Mouse (Mus musculus) CD4-positive, CD25-positive, alpha-beta regulatory T cell, adult 2 months (primary cell): ENCODE measurements around the gene Slc22a3.

Experiments used
- DNase-seq: peaks from one replicate; pipeline ENCODE4 v3.0.0-alpha.2; 2012; ENCODE audit warnings: low read depth, low spot score

The Slc22a3 gene

DNA sequence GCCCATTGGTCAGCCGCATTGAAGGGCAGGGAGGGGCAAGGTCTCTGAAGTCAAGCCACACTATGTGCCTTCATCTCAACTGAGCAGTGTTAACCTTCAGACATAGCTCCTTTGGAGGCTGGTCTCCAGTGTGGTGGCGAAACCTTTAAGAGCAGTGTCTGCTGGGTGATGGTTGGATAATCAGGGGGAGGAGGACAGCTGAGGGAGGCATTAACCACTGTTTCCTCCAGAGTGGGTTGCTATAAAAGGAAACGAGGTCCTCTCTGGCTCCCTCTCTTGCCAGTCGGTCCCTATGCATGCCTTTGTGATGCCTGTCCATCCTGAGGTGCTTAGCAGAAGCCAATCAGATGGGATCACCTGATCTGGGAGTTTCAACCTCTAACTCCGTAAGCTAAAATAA lies 38.8 kb downstream of the Slc22a3 start:
- DNase-seq = no peak

DNA sequence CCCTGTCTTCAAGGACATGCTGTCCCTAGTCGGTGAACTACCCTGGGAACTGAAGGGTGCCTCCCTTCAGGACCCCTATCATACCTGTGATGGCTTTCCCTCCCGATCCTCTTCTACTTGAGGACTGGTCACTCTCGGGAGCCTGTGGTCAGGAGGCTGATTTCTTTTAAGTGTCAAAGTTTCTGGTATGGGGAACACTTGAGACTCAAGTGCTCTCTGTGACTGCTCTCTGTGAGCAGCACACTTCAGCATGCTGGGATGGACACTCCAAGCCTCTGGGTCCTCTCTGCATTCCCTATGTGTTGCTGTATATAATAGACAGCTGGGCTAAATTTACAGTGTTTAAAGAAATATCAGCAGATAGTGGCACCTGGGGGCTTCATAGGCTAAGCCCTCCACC lies 39.9 kb downstream of the Slc22a3 start:
- DNase-seq = no peak

DNA sequence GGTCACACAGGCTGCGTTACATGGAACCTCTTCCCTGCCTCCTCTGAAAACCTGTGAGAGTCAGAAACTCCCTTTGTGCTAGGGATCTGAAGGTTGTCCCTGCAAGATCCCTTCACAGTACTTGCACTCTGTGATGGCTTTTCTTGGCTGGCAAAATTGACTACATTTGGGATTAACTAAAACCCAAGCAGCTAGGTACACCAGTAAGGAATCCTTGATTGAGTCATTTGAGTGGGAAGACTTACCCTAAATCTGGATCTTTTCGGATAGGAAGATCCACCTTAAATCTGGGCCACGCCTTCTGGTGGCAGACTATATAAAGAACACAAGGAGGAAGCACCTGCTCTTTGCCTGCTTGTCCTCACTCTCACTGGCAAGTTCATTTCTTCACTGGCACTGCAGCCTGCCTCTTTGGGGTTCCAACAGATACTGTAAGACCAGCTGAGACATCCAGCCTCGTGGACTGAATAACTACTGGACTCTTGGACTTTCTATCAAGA lies 41.0 kb downstream of the Slc22a3 start:
- DNase-seq = no peak

DNA sequence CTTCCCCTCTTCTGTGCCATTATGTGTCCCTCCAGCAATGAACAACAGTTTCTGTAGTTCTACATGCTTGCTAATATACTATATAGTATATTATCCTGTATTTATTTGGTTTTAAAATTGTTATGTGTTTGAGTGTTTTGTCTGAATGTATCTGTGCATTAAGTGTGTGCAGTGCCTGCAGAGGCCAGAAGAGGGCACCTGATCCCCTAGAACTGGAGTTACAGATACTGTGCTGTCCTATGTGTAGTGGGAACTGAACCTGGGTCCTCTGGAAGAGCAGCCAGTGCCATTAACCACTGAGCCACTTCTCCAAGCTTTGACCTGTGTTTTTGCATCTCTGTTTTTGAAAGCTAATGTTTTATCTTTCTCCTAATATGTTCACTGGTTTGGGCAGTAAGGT lies 46.3 kb downstream of the Slc22a3 start:
- no peak for DNase-seq

DNA sequence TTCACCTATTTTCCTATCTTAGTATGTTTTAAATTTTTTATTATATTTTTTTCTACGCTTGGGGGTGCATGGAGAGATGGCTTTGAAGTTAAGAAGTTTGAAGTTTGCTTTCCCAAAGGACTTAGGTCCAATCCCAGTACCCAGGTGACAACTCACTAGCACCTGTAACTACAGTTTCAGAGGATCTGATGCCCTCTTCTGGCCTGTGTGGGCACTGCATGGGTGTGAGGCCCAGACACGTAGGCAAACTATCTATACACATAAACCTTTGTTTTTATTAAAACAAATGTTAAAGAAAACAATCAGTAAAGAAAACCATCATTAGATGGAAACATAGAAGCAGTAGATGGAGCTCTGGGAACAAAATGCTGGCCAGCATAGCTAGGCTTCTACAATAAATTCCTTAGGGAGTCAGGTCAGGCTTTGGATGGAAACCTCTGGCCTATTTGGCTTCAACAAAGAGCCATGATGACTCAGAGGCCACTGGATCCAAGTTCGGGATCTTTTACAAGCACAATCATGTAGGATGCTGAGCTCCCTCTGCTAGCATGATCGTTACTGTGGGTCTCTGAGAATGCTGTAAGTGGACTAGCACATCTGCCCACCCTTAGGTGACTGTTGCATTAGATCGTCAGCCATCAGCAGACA lies 52.2 kb downstream of the Slc22a3 start:
- peak; percentile 58 for DNase-seq

DNA sequence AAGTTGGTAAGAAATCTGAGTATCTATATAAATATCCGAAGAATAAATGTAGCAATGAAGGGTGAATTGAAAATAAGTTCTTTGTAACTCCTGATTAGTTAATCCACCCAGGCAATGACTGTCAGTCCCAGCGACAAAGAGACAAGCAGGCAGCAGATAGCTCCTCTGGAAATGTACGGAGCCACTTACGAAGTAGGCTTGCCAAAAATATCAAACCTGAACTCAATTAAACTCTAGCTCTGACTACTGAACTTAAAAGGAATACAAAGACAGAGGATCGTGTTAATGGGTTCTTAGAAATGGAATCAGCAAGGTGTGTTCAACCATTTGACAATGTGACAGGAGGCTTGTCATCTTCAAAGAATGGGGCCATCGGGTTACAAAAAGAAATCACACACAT lies 53.8 kb downstream of the Slc22a3 start:
- no peak for DNase-seq

DNA sequence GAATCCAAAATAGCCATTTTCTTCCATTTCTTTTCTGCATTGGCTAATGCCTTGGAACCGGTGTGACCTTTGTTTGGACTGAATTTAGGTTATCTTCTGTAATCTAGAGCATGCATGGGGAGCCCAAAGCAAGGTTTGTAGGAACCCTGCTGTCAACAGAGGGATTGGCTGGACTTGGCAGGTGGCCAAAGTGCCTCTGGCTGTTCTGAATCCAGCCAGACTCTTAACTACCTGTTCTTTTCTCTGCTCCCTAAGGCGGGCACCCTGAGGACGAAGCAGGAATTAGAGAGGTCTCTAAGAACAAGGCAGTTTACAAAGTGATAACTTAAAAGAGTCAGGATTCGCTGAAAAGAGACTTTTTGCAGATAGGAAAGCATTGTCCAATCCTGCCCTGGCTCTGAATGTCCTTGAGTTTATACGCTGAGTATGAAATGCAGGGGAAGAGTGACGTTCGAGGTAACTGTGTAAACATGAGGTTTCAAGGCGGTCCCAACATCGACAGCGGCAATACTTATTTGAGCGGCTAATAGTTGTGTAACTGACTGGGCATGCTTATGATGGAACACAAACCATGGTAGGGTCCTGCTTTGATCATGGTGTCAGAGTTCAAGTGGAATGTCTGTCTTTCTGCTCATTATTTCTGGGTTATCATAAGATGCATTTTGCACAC lies 54.5 kb downstream of the Slc22a3 start:
- no peak for DNase-seq

DNA sequence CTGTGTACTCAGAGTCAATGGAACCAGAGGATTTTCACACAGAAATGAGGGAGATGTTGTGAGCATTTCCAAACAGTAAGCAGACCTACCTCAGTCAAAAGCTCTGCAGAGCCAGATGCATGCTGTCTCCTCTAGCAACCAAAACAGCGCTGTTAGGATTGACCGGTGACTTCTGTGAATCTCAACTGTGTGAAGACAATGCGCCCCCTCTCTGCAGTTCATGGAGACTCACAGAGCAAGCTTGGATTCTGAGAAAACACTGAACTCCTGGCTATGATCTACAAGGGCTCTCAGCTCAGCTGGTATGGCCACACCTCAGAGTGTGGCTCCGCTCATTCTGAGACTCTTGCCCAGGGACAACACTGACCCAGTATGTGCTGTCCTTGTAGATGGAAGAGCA lies 56.3 kb downstream of the Slc22a3 start:
- DNase-seq = no peak

DNA sequence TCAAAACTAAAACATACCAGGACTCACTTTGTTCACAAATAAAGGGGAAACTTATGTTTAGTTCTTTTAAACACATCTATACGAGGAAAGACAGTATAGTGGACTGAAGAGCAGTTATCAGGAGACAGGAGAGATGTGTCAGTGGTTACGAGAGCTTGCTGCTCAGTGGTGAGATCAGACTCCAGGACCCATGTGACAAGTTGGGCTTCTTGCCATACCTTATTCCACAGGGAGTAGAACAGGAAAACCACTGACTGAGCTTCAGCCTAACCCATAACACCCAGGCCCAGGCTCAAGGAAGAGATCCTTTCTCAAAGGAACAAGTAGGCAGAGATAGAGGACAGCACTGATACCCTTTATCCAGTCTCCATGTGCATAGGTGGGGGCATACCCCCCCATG lies 62.9 kb downstream of the Slc22a3 start:
- no peak for DNase-seq

DNA sequence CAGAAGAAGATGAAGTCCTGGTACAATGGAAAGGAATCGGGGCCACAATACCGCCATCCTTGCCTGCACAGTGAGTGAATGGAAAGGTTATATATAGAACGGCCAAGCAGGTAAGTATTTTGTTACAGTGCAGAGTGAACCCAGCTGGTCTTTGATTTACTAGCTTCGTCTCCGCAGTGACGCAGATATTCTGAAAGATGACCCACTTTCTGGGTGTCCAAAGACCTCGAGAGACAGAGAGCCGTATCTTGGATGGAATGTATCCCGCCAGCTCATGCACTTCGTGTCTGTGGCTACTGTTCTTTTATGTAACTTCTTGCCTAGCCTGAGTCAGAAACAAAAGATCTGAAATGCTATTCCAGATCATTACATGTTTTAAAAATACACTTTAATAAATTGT lies 69.7 kb downstream of the Slc22a3 start:
- DNase-seq = no peak

DNA sequence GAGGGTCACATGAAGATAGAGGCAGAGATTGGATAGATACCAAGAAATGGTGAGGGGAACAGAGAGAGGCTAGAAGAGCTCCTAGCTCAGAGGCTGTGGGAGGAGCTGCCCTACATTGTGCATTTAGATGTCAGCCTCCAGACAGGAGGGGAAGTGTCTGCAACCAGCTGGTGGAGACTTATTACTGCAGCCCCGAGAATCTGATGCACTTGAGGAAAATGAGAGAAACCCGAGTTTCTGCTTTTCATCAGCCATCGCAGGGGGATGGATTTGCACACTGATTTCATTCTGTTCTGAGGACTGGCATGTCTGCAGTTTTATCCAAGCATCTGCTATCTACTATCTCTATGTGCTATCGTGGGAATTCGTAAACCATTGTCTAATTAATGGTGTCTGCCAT lies 75.8 kb downstream of the Slc22a3 start:
- DNase-seq = no peak

DNA sequence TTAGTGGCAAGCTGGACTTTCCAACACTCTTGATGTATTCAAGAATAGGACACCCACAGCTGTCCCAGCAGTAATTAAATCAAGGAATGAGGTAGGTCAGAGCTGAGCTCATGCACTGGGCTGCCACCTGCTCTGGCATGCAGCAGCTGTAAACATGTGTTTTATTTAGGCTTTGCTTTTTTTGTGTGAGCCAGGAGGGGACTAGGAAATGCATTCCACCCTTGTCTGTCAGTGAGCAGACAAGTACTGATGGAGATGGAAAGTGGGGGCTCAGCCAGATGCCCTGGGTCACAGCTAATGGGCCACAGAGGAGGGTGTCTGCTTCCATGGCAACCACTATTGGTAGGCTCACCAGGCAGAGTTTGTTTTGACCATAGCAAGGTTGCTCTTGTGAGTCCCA lies 79.1 kb downstream of the Slc22a3 start:
- no peak for DNase-seq

DNA sequence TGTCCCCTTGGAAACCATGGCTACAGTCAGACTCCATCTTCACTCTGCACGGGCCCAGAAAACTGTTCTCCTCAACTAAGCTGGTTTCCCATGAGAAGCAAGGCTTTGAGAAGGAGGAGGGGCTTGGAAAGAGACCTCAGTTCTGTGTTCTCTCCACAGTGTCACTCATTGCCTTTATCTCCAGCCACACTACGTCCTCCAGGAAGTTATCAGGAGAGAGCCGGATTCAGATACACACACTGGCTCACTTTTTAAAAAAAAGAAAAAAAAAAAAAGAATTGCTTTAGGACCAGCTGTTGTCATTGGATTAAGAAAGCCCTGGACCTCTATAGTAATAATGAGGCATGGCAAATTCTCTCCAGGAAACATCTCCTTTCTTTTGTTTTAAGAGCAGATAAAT lies 80.3 kb downstream of the Slc22a3 start:
- no peak for DNase-seq

DNA sequence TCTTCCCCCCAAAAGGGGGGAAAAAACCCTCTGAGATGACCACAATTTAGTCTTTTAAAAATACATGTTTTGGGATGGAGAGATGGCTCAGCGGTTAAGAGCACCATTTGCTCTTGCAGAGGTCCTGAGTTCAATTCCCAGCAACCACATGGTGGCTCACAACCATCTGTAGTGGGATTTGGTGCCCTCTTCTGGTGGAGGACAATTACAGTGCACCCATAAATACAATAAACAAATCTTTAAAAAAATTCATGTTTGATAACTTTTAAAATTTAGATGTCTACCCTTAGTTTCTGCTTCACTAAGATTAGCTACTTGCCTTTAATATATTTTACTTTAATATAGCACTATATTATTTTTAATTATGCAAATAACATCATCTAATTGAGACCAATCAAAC lies 85.4 kb downstream of the Slc22a3 start:
- peak; percentile 18 for DNase-seq

DNA sequence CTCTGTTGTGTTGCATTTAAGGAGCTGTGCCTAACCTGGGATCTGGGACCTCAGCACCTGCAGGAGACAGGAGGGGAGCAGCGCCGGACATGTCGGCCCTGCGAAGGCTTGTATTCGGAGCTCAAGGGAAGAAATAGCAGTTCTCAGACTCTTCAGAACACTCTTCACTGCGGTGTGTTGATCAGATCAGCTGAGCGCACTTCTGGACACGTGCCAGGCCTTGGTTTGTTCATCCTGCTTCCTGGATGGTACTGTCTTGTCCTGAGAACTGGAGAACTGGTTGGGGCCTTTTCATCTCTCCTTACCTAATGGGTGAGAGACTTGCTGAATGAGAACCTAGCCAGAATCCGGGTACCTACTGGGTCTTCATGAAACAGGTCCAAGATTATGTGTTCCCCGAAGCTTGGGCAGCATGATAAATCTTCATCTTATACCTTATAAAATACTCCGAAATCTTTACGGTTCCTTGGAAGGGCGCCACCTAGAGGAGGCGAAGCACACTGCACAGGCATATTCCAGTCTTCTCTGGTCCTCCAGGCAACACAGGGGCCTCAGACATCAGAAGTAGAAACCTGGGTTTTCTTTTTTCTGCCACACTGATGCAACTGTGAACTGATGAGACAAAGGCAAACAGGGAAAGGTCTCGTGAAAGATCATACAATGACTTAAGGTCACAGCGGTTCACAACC lies 86.5 kb downstream of the Slc22a3 start:
- peak; percentile 41 for DNase-seq

DNA sequence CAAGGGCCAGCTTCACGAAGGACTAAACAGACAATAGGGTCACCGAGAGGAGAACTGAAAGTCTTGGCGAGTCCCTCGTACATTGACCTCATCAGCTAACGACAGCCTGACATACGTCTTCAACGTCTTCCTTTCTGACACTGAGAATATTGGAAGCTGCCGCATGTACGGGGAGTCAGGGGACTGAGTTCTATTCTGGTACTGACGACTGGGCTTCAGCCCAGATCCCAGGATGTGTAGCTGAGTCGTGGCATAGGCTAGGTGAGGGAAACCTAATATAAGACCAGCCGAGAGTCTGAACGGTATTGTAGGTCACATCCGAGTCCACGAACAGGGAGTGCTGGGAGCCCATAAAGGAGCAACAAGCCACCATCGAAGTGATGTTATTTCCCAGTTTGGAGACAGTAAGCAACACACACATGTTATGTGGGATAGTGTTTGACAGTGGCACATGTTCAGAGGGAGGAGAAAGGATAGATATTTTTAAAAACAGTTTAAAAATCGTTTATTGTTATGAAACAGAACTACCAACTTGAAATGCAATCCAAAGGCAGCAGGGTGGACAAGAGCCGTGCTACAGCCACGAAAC lies 87.9 kb downstream of the Slc22a3 start:
- DNase-seq = no peak

DNA sequence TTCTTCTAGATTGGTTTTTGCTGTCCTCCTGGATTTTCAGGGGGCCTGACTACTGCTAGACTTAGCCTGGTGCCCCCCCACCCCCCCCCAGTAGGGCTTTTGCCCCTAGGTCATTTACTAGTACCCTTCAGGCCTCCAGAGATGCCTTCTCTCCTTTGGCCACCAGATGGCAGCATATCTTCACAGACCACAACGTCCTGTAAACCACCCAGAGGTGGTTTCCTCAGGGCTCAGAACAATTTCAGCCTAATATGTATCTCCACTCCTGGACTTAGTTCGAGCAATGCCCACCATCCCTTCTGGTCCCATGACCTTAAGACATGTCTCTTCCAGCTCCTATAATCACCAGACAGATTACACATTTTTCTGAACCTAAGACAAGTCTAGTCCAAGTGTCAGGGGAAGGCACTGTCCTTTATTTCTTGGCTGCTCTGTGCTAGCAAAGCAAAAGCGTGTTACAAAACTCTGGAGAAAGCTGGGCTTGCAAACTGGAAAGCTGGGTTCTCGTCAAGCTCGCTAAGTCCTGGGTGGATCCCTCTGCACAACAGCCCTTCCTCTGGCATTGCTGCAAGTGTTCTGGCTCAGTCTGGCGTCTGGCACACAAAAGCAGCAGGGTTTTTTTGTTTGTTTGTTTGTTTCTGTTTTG lies 91.1 kb downstream of the Slc22a3 start:
- peak; percentile 83 for DNase-seq

DNA sequence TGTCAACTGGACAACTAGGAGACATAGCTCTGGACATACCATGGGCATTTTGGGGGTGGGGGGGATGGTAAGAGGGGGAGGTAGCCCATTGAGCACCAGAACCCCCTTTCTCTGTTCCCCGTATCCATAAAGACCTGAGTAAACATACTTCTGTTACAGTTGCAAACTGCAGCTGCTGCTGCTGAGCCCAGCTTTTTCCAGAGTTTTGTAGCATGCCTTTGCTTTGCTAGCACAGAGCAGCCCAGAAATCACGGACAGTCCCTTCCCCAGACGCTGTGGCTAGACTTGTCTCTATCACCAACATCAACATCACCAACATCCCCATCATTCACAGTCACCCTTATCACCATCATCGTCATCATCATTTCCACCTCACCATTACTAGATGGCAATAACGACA lies 91.8 kb downstream of the Slc22a3 start:
- no peak for DNase-seq

DNA sequence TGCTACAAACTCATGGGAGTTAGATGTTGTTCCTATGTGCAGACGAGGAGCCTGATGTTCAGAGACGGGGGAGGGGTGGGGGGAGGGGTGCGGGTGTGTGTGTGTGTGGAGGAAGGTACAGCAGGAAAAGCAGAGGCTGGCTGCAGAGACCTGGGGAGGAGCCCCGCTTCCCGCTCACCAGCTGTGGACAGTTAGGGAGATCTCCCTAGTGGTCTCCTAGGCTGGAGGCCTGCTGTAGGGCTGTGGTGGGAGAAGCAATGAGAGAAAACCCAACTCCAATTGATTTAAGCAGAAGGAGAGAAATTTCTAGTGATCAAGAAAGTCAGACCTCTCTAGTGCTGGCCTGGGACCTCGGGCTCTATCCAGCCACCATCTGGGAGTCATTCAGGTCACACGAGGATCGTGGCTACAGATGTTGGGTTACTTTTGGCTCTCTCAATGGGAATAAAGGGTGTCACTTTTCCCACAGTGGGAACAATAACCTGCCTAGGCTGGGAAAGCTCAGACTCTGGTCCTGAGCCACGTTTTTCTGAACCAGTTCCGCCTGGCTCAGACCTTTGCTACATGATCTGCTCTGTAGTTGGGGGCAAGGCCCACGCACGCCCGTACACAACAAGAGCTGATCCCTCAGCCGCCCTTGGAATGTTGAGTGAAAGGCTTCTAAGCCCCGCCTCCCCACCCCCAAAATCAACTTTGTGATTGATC lies 92.3 kb downstream of the Slc22a3 start:
- DNase-seq = no peak

DNA sequence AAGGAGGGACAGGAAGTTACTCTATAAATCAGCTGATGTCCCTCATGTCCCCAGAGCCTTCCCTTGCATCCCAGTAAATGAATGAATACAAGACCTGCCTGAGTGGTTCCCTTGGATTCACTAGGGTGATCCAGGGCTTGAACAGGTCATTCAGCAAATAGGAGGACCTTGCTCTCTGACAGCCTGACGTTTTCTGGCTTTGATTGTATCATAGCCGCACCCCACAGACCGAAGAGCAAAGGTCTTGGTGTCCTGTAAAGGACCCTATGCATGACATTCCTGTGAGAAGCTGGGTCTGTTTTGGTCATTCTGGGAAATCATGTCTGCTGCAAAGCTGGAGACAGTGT lies 94.6 kb downstream of the Slc22a3 start:
- no peak for DNase-seq

DNA sequence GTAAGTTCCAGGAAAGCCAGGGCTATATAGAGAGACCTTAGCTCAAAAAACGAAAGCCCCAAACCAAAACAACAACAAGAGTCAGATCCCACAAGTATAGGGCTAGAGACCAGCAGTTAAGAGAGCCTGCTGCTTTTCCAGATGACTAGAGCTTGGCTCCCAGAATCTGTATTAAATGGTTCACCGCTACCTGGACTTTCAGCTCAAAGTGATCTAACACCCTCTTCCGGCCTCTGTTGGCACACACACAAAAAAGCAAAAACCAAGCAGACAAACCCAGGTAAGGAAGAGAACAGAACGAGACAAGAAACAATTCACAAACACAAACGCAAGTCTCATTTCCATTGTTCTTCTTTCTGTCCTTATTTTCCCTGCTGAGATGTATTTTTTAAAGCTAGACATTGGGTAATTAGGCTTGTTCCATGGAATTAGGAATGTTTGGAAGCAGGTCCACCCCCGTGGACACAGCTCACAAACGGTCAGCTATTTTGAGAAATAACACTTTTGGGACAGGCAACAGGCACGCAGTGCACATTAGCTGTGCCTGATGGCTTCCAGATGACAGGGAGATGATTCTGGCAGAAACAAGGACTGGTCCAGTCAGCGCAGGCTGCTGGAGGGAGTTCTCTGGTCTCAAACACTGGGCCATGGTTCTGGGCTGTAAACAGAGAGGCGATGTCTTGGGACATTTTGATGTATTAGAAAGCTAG lies 95.2 kb downstream of the Slc22a3 start:
- no peak for DNase-seq
